Mouse (Mus musculus): ENCODE data around the gene Lrrc63.

GRCm38 (mm10) chr14:75102956-75103355, 27.7 kb downstream of the Lrrc63 start:
- TF ChIP-seq CTCF (IDR thresholded peaks at IDR 0.05; ENCODE audit: borderline replicate concordance, insufficient read depth, low read length) = no peak
- TF ChIP-seq POLR2A (IDR thresholded peaks at IDR 0.05; ENCODE audit: low read depth, low read length) = no peak

All from embryonic fibroblast, embryonic 13.5 days (primary cell).